Mouse (Mus musculus) small intestine, adult 2 months (tissue): ENCODE results near the gene Szt2.

Experiments
- CTCF ChIP-seq: fragments of 200-500 bp; IDR thresholded peaks from 2 replicates; pipeline ENCODE4 v1.5.1; 2012; ENCODE audit warnings: low read depth, mild to moderate bottlenecking, control low read depth, inconsistent platforms, low read length, moderate library complexity, mixed read lengths; ENCODE audit not compliant: insufficient replicate concordance, insufficient read length; ENCODE audit errors: extremely low read depth
- POLR2A ChIP-seq: fragments of 200-500 bp; IDR thresholded peaks from 2 replicates; pipeline ENCODE4 v1.6.1; 2012; ENCODE audit warnings: low read depth, mild to moderate bottlenecking, control low read depth, inconsistent platforms, low read length, moderate library complexity

GRCm38 (mm10) chr4:118316662-118317061, 92.4 kb downstream of the Szt2 start:
- TF ChIP-seq POLR2A (no peak), CTCF (no peak)
